Mouse (Mus musculus) retina, postnatal 1 day (tissue): Measurements from ENCODE around the gene Fyn.

Experiments
- DNase-seq: peaks from one replicate; pipeline ENCODE4 v3.0.0-alpha.2; 2012

Fyn gene

DNA sequence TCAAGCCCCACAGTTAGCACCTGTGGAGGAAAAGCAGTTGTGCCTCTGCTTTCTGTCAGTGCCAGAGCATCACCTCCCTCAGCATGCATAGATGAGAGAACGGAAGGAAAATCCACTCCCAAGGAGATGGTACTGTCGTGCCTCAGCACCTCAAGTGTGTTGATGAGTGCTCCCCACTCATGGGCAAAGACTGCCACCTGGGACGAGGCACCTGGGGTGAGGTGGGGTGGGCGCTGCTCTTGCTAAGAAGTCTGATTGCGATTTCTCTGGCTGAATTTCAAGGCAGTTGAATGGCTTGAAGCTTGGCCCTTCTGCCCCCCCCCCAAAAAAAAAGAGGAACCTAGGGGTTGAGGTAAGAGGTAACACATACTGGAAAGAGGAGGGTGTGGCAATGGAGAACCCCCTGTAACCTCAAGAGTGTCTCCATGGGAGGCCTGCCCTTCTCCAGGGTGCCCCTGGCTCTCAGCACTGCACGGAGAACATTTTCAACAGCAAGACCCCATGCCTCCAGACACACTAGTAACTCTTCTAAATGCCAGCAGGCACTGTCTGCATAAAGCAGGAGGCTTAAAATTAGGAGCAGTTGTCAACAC is 148.0 kb downstream of the Fyn start:
- no peak for DNase-seq

DNA sequence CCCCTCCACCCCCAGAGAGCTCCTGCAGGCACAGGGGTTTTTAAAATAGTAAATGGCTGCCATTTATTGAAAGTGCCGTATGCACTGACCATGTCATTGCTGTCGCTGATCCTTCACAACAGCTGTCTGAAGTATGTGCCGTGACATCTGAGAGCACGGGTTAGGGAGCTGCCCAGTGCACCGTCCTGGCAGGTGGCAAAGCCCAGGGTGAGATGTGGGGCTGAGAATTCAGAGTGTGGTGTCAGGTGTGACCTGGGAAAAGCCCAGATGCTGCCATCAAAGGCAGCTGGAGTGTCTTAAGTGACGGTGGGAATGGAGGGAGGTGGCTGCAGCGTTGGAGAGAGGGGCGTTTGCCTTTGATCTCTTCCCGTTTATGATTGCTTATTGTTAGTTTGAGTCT is 148.7 kb downstream of the Fyn start:
- DNase-seq: no peak

DNA sequence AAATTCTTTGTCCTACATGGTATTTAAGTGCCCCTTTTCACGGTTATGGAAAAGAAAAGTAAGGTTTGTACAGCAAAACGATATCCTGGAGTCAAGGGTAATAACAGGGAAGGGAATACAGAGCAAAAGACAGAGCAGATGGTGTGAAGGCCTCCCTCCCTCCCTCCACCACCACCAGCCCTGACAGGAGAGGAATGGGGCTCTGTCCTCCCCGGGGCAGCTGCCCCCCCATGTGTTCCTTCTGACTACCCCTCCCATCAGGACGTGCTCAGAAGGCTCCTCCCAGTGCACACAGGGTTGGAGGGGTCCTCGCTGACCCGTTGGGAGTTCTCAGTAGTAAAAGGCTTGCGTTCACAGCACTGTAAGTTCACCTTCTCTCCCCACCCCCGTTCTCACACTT is 149.6 kb downstream of the Fyn start:
- DNase-seq: no peak

DNA sequence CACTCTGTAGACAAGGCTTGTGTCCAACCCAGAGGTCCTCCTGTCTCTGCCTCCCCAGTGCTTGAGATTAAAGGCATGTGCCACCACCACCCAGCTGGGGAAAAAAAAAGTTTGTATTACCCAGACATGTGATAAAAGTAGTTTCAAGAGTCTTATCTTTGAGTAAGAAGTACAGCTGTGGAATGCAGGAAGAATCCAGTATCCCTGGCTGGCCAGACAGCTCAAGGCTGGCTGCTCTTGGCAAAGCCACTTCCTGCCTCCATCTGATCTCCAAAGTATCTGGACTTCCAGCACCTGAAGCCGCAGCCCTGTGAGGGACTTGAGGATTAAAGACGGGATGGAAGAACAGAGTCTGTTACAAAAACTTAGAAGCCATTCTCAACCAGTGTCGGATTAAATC is 150.2 kb downstream of the Fyn start:
- DNase-seq: no peak

DNA sequence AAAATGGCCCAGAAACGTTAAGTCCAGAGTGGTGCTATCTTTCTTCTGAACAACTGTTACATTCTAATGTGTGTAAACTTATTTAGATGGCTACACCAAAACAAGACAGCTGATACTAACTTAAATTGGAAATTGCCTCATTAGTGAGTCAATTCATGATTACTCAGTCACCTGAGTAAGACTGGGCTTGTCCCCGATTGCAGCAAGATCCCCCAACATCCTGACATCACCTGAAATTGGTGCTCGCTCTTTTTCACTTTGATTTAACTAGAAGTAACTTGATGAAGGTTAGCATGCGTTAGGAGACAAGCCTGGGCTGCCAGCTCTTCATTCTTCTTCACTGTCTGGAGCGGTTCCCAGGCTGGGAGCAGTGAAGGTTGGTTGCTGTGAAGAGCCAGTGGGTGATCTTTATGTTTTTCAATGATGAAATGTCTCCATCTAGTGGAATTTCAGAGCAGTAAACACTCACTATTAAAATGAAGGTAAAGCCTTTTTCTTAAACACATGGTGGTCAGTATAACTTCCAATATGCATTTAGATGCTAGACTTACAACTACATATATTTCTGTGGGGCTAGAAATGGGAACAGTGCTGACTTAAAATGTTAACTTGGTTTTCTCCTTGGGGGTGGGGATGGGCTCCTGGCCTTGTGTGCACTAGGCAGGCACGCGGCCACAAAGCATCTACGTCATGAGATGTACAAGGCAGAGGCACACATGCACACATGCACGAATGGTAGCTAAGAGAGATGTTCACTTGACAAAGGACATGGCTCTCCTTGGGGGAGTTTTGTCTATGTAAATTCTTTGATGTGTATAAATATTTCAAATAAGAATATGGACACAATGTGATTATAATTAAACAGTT is 151.7 kb downstream of the Fyn start:
- DNase-seq: peak; percentile 82

DNA sequence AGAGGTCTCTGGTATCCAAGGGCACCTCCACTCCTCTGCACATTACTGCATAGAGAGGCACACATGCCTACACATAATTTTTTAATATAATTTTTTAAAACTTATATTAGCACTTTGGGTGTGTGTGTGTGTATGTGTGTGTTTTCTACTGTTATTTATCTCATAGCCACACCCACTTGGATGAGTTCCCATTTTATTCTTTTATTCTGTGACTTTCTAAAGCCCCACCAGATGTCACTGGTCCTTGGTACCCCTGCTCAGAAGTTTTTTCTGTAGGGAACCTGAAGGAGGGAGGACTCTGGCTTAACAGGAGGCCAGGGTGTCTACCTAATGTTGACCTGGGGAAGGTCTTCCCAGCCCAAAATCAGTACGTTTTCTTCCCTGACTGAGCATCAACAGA is 152.7 kb downstream of the Fyn start:
- no peak for DNase-seq

DNA sequence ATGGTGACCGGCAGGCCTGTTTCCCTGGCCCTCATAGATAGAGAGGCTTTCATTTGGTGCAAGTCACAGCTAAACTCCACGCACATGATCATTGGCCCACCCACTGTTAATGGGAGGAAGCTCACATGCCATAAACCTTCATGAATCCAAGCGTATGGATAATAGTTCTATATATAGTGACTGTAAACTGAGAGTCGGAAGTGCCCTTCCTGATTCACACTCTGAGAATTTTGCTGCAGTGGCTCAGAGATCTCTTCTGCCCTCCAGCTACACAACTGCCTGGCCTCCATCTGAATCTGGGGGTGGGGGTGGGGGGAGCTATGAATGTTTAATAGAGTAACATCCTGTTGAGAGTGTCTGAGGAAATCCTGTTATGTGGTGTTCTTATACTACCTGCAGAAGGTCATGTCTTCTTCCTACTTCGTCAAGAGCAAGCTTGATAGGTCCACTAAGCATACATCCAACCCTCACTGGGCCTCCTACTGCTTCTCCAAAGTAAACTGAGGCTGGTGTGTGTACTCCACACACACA is 153.3 kb downstream of the Fyn start:
- no peak for DNase-seq

DNA sequence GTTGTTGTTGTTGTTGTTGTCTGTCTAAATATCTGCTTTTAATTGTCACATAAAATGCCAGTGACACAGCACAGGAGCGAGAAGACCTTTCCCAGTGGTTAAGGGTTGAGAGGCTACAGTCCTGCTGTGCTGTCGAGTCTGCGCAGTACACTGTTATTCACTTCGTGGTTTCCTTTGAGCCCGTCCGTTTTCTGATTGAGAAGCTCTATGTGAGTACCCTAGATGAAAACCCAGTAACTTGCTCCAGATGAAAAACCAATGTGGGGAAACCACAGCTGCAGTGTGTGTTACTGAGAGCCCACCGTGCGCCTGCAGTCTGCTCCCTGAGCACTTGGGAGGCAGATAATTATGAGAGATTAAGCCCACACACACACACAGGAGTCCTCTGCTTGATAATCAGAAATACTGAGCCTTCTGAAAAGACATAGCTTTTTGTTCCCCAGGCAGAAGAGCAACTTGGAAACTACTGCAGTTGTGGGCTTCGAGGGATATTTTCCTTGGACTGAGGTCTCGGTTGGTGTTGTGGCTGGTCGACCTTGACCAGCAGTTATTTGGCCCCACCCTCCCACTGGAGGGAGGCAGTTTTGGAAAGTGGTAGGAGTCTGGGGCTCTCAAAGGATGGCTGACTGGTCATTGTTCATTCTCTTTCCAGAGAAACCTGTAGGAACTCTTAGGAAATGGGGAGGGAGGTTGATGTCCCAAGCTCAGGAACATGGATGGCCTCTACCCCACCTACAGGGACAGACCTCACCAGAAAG is 154.4 kb downstream of the Fyn start:
- no peak for DNase-seq

DNA sequence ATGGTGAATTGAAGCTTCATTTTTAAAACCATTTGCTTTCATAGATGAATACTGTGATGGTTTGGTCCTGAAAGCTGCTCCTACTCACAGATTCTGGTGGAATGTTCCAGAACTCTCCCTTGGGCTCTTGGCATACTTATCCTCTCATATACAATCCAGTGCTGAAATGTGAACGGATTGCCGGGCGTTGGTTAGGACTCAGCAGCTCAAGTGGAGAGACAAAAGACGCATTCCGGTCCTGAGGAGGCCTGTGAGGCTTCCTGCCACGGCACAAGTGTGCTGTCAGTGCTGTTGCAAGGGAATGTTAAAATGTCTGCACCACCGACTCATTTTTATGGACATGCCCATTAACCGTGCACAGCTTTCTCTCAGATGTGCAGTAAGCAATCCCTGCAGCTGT is 155.7 kb downstream of the Fyn start:
- DNase-seq: no peak

DNA sequence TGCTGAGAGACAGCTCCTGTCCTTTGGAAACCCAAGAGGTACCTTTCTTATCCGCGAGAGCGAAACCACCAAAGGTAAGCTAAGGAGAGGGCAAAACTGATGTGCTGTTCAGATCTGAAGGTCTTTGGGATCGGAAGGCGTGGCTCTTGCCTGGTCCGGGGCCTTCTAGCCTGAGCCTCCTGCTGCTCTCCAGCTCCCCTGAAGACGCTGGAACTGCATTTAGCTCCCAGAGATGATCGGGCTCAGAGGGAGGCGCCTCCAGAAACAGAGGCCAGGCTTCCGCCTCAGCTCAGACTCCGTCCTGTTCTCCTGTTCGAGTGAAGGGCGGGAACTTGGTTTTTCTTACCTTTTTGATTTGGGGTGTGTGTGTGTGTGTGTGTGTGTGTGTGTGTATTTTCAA is 156.8 kb downstream of the Fyn start:
- DNase-seq: no peak

DNA sequence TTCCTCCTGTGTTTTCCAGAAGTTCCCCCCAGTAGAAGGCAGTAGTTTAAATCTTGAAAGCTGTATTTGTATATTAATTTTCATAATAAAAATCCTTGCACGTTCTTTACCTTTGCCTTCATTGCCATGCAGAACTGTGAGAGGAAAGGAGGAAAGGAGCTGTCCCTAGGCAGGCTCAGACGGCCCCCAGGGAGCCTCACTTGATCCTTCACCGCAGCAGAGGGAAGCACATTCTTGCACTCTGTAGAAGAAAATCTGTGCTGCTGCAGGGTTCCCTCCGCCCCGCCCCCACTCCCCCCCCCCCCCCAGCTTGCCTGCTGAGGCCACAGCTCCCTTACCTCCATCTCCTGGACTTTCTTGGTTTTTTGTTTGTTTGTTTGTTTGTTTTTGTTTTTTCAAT is 158.5 kb downstream of the Fyn start:
- DNase-seq: no peak

DNA sequence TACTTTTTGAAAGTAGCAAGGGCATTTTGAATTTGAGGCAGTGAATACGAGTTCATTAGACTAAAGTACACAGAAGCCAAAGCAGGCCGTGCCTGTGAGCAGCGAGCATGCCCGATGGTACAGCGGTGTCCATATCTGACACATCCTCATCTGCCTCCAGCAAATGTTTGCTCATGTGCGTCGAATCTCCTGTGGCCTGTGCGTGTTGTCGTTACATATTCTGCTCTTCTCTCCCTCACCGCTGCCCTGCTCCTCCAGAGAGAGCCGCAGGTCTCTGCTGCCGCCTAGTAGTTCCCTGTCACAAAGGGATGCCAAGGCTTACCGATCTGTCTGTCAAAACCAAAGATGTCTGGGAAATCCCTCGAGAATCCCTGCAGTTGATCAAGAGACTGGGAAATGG is 160.5 kb downstream of the Fyn start:
- DNase-seq: peak; percentile 68

DNA sequence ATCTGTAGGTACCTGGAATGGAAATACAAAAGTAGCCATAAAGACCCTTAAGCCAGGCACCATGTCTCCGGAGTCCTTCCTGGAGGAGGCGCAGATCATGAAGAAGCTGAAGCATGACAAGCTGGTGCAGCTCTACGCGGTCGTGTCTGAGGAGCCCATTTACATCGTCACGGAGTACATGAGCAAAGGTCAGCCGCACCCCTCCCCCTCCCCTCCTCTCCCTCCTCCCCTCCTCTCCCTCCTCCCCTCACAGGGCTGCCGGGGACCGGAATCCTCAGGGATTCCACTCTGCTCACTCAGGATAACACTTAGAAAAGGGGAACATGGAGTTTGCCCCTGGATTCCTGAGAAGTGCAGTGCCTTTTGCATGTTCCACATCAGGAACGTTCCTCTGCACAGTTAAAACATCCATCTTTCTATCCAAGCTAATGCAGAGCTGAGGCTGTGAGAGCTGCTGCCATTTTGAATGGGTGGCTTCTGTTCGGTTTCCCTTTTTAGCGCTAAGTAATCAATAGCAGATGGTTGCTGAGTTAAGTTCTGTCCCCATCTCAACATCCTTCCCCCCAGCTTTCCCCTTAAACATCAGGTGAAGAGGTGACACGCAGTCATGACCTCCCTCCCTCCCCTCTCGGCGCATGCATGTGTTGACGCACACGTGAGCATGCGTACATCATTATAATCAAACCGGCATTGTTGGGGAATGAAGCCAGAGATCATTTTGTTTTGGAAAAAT is 163.5 kb downstream of the Fyn start:
- DNase-seq: no peak

DNA sequence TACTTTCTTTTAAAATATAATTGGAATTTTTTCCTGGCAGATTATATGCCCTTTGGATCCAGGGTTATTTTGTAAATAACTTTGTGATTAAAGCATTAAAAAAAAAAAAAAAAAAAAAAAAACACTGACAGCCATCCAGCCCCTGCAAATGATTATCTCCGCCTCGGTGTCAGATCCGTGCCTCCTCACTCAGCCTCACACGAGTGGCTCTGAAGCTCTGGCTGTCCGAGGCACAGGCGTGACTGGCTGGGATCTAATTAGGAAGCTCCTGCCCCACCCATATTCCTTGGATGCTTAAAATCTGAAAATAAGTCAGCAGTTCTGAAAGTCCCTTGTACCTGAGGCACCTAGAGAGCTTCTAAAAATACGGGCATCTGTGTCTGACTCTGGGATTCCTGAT is 164.2 kb downstream of the Fyn start:
- no peak for DNase-seq

DNA sequence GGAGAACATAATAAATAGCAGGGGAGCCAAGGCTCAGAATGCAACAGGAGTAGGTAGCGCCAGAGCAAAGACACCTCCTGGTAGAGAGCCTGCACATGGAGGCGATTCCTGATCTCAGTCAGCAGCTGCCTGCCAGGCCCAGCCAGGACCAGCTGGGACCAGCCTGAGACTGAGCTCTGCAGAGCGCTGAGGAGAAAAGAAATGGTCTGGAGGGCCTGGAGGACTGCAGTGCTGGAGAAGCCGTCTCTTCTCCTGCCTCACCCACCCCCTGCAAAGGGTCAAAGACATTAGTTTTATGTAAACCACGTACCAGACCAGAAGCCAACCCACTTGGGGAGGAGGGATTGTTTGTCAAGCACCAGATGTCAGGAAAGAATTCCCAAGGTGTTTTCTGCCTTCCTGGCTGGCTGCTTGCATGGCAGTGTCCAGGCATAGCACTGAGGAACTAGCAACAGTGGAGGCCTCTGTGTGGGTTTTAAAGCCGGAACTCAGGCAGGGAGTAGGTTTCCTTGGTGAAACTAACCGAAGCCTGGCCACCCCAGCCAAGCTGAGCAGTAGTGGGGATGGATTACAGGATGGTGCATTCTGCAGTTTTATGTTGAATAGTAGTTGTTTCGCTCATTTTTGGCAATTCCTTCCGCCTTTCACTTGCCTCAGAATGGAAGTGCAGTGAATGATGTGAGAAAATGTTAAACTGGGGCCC is 165.8 kb downstream of the Fyn start:
- no peak for DNase-seq

DNA sequence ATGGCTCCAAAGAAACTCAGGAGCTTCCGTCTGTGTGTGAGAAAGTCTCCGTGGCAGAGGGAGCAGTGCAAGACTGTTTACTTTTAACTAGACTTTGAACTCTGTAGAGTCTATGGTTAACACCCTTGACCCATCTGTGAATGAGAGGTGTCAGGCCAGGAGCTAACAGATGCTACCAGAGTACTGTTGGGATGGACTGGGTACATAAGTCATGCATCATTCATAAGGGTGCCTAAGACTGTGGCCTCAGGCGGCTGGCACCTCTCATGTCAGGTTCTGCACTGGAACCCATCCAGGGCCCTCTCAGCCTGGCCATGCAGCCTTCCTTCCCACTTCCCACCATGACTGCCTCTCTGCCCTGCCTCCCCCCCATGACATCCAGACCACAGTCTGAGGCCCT is 166.7 kb downstream of the Fyn start:
- DNase-seq: no peak

DNA sequence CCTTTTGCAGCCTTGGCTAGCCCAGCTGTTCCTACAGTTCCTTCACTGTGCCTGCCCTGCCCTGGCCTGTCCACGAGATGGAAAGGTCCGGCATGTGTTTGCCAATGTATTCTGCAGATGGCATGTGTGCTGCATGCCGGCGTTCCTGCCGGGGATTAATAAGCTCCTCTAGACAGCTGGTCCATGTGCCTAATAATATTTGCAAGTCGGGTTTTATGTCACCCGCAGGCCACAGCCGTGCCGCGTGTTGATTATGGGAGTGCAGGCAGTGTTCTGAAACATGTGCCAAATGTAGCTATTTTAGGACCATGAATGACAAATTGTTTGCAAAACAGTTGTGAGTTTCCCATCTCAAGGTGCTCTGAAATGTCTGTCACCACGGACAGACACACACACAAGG is 167.6 kb downstream of the Fyn start:
- peak; percentile 73 for DNase-seq

DNA sequence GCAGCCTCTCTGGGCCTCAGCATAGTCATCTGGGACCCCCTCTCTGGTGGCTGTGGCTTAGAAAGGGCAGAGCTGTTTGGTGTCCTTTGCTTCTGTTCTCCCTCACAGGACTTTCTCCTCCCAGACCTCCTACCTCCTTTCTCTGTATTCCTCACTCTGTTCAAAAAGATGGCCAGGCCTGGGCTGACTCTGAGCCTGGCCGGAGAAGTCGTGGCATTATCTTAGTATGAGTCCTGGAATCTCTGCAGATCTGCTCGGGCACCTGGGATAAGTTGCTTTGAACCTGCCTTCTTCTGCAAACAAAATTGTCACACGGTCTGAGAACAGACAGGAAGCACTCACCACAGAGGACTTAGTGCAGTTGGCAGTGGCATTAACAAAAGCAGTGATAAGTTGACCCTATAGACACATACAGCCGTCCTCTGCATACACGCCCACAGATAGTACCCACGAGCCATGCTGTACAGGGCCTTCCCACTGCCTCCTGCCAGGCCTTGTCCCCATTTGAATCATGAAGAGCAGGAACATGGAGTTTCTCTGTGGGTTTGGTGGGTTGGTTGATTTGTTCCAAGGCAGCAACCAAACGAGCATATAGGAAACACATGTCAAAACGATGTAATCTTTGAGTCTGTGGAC is 171.5 kb downstream of the Fyn start:
- DNase-seq: no peak

DNA sequence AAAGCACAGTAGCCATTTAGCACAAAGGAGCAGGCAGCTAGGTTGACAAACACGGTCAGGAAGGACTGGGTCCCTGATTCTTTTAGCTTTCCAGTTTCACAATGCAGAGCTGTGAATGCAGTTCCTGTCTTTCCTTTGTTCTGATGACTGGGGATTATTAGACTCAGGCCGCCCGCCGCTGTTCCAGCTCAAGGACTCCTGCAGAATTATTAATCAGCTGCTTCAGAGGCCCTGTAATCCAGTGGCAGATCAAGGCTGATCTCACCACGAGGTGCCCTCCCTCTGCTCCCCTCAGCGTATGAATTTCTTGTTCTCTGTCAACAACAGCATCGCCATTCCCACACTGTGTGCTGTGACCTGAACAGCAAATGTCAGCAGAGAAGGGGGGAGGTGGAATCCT is 172.3 kb downstream of the Fyn start:
- peak; percentile 89 for DNase-seq

DNA sequence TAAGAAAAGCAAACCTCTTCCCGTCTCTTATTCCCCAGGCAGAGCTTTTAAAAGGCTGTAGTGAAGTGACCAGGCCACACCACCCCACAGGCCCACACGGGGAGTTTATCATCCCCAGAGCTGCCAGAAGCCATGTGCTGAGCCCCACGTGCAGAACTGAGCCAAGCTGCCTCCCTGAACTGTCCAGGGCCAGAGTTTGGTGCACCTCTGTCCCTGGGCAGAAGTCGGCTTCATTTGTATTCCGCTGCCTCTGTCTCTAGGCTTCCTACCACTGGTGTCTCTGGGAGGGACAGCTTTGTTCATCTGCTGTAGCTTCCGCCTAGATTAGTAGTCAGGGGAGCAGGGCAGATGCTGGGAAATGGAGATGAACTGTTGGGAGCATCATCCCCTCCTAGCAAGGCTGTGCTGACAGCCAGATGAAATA is 172.8 kb downstream of the Fyn start:
- DNase-seq: peak; percentile 53

DNA sequence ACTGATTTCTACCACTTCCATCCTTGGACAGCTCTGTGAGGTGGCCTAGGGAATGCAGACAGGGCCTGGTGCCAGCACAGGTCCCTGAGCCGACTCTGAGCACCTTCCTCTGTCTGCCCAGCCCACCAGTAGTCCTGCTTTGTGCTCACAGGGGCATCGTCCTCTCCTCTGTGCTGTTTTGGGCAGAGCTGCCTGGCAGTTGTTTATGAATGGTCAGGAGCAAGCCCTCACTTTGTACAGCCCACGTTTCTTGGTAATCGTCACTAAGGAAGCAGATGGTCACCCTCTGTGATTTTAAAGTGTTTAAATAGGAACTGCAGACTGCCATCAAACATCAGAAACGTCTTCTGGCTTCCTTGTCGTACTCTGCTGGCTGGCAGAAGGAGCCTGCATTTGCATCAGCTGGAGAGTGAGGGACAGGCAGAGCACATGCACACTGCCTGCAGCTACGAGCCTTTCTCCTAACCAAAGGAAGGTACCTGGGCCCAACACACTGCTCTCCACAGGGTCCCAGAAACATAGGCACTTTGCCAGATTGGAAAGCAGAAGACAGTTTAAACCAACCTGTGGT is 173.4 kb downstream of the Fyn start:
- DNase-seq: no peak
